Mouse (Mus musculus) neural tube, embryonic 13.5 days (tissue): ENCODE results near the gene Ric1. TPM values are rescaled to one million over a fixed set of nuclear protein-coding genes. Genes with fewer than 3 reads are reported as not detected.
A peak's percentile ranks its signal among the peaks of the same experiment; 100 is the strongest.
"Not testable (repeated sequence)": the region's sequence is repeated elsewhere in the genome, so short reads cannot be mapped to it uniquely, and the experiment has no call there.

Source experiments
- ATAC-seq: fragments of 200-750 bp; cut with Nextera tagmentation; 2 replicates; pipeline ENCODE4 v1.8.0; 2017; ENCODE audit warnings: low read depth, mild to moderate bottlenecking, moderate TSS enrichment, moderate library complexity
- H3K27ac ChIP-seq: fragments of 300-500 bp; sonication (generic); replicated peaks from 2 replicates; pipeline ENCODE4 v1.5.1; 2015; ENCODE audit warnings: moderate library complexity, mild to moderate bottlenecking, inconsistent platforms
- H3K27me3 ChIP-seq: fragments of 300-500 bp; sonication (generic); 2 replicates; pipeline ENCODE4 v1.6.1; 2015; ENCODE audit warnings: mild to moderate bottlenecking, inconsistent platforms
- H3K36me3 ChIP-seq: fragments of 300-500 bp; sonication (generic); 2 replicates; pipeline ENCODE4 v1.6.1; 2015; ENCODE audit warnings: mild to moderate bottlenecking, inconsistent platforms
- H3K4me1 ChIP-seq: fragments of 300-500 bp; sonication (generic); replicated peaks from 2 replicates; pipeline ENCODE4 v1.6.1; 2015; ENCODE audit warnings: inconsistent platforms
- H3K4me2 ChIP-seq: fragments of 300-500 bp; sonication (generic); 2 replicates; pipeline ENCODE4 v1.6.1; 2015; ENCODE audit warnings: inconsistent platforms, mild to moderate bottlenecking, moderate library complexity
- H3K4me3 ChIP-seq: fragments of 300-500 bp; sonication (generic); 2 replicates; pipeline ENCODE4 v1.5.1; 2015; ENCODE audit warnings: mild to moderate bottlenecking, inconsistent platforms
- H3K9ac ChIP-seq: fragments of 300-500 bp; sonication (generic); 2 replicates; pipeline ENCODE4 v1.6.1; 2015; ENCODE audit warnings: moderate library complexity, mild to moderate bottlenecking, inconsistent platforms
- H3K9me3 ChIP-seq: fragments of 300-500 bp; sonication (generic); 2 replicates; pipeline ENCODE4 v1.6.1; 2016; ENCODE audit warnings: inconsistent platforms
- WGBS: fragments of 180-500 bp; shearing (Covaris S2); methylation state at CpG from one replicate; pipeline ENCODE4 v1.1.7; 2015; 5-methylcytosine and 5-hydroxymethylcytosine counted together
- polyA plus RNA-seq: library from polyadenylated mRNA; unstranded; fragments of >200 nt; fragmentation: Nextera tagmentation; extraction: Ambion mirVana; gene quantifications from 2 replicates; pipeline ENCODE4 v1.2.1, GENCODE M21; 2015

The Ric1 gene
- polyA plus RNA-seq, 1 experiment from 2014 or later = 14.5 TPM

- WGBS = 46% methylated on average over 10 of the region's 10 CpGs
These were observed 1.0 kb upstream of the Ric1 start for GRCm38 (mm10) chr19:29520996-29521560.

GRCm38 (mm10) chr19:29522445-29523229 lies 555 bp downstream of the Ric1 start:
- Histone ChIP-seq H3K36me3 (no peaks in the 10 kb centered on the region), H3K4me2 (peak overlapping the region; percentile 84), H3K9ac (peak overlapping the region; percentile 92), H3K9me3 (no peaks in the 10 kb centered on the region), H3K27me3 (no peaks in the 10 kb centered on the region), H3K27ac (peak overlapping the region; percentile 94), H3K4me1 (peaks cover 29% of the 10 kb centered on the region), H3K4me3 (peak overlapping the region; percentile 85)
- ATAC-seq = peak; percentile 79
- under 1% methylated on average over 87 of the region's 92 CpGs for WGBS

More at GRCm38 (mm10) chr19:29520996-29521560, 1.0 kb upstream of the Ric1 start:
- Histone ChIP-seq H3K4me3 (peak overlapping the region; percentile 85), H3K9ac (peak overlapping the region; percentile 92), H3K4me2 (peak overlapping the region; percentile 84), H3K9me3 (no peaks in the 10 kb centered on the region), H3K27me3 (no peaks in the 10 kb centered on the region), H3K4me1 (peaks cover 29% of the 10 kb centered on the region), H3K27ac (no peak overlapping the region), H3K36me3 (no peaks in the 10 kb centered on the region)
- no peak for ATAC-seq

DNA sequence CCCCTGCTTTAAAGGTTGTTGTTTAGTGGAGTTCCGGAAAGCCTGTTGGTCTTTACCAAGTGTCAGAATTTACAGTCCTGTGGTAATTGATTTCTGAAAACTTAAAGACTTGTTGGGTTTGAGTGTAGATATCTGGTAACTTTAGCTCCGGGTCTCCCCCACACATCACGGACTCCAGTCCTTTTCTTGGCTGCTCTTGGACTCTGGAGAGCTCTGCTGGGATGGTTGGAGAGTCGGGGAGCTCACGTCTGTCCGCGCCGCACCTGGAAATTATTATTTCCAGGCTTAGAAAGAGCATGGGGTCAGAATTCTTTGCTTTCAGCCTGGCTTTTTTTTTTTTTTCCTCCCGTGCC lies 1.1 kb downstream of the Ric1 start:
- H3K4me3 ChIP-seq = peak overlapping the region; percentile 85
- peak overlapping the region; percentile 94 for H3K27ac ChIP-seq
- no peaks in the 10 kb centered on the region for H3K27me3 ChIP-seq
- H3K4me2 ChIP-seq = peak overlapping the region; percentile 84
- H3K9me3 ChIP-seq = no peaks in the 10 kb centered on the region
- WGBS = 0% methylated on average over 9 of the region's 9 CpGs
- no peaks in the 10 kb centered on the region for H3K36me3 ChIP-seq
- H3K9ac ChIP-seq = peak overlapping the region; percentile 92
- no peak for ATAC-seq
- H3K4me1 ChIP-seq = peaks cover 29% of the 10 kb centered on the region

- Histone ChIP-seq H3K4me3 (peak overlapping the region; percentile 85), H3K9ac (peak overlapping the region; percentile 92), H3K9me3 (peaks cover 2% of the 10 kb centered on the region; the same call in 1 of the 2 replicates), H3K27me3 (no peaks in the 10 kb centered on the region), H3K4me2 (peak overlapping the region; percentile 84), H3K36me3 (no peaks in the 10 kb centered on the region), H3K4me1 (peaks cover 29% of the 10 kb centered on the region), H3K27ac (0 out of 2 replicates have a peak overlapping the region, but pooled peaks have one; percentile 94)
- 48% methylated on average over 5 of the region's 5 CpGs for WGBS
- ATAC-seq = no peak
These were observed 1.6 kb downstream of the Ric1 start for GRCm38 (mm10) chr19:29523701-29524100.

DNA sequence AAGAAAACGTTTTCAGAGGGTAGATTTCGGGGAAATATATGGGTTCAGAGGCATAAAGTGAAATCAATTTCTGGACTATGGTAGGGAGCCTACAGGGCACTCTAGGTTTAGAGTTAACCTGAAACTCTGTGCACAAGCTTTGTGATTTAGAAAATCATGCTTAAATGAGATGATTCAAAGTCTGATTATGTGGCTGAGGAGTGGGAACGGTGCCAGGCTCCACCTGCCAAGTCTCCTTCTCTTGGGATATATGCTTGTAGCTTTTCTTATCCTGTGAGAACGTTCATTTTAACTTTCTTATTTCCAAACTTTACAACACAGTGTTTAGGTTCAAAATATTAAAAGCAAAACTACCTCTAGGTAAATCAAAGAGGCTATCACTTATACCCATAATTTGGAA lies 2.5 kb downstream of the Ric1 start:
- no peak for ATAC-seq
- H3K4me3 ChIP-seq = no peak overlapping the region
- H3K27me3 ChIP-seq = no peaks in the 10 kb centered on the region
- H3K27ac ChIP-seq = no peak overlapping the region
- H3K4me1 ChIP-seq = peaks cover 29% of the 10 kb centered on the region
- H3K36me3 ChIP-seq = no peaks in the 10 kb centered on the region
- 80% methylated on average over 4 of the region's 4 CpGs for WGBS
- peaks cover 9% of the 10 kb centered on the region for H3K9me3 ChIP-seq
- no peak overlapping the region for H3K4me2 ChIP-seq
- H3K9ac ChIP-seq = no peak overlapping the region

DNA sequence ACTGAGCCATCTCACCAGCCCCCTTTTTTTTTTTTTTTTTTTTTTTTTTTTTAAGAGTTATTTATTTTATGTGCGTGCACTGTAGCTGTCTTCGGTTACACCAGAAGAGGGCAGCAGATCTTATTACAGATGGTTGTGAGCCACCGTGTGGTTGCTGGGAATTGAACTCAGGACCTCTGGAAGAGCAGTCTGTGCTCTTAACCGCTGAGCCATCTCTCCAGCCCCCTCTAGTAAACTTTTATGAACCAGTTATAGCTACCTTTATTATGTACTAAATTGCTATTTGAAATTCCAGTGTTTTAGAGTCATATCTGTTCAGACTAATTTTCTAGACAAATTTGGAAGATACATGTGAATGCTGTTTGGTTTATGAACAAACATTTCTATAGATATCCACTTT lies 3.5 kb downstream of the Ric1 start:
- not testable (repeated sequence) for H3K27ac ChIP-seq, H3K4me3 ChIP-seq, ATAC-seq, H3K36me3 ChIP-seq, H3K27me3 ChIP-seq, H3K9ac ChIP-seq, H3K9me3 ChIP-seq, H3K4me2 ChIP-seq
- 85% methylated on average over 4 of the region's 4 CpGs for WGBS
- peaks cover 29% of the 10 kb centered on the region for H3K4me1 ChIP-seq

DNA sequence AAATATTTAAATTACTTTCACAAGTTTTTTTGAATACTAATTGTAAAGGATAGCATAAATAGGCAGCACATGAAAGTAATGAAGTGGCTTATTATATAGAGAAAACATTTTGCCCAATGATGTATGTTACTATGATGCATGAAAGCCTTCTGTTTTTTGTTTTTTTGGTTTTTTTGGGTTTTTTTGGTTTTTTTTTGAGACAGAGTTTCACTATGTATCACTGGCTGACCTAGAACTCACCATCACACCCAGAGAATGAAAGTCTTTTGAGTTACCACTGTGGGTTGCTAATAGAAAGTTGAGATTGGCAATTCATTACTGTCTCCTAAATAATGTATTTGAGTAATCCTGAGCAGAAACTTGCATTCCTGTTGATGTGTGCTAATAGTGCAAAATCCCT lies 4.8 kb downstream of the Ric1 start:
- no peak overlapping the region for H3K4me2 ChIP-seq
- no peak overlapping the region for H3K4me3 ChIP-seq
- peaks cover 18% of the 10 kb centered on the region for H3K4me1 ChIP-seq
- no peaks in the 10 kb centered on the region for H3K36me3 ChIP-seq
- peaks cover 9% of the 10 kb centered on the region for H3K9me3 ChIP-seq
- H3K9ac ChIP-seq = no peak overlapping the region
- no peak overlapping the region for H3K27ac ChIP-seq
- ATAC-seq = no peak
- no peaks in the 10 kb centered on the region for H3K27me3 ChIP-seq

- Histone ChIP-seq H3K9me3 (peaks cover 9% of the 10 kb centered on the region), H3K4me1 (peaks cover 18% of the 10 kb centered on the region), H3K4me3 (no peak overlapping the region), H3K9ac (no peak overlapping the region), H3K4me2 (no peak overlapping the region), H3K27ac (no peak overlapping the region), H3K36me3 (no peaks in the 10 kb centered on the region), H3K27me3 (no peaks in the 10 kb centered on the region)
- 96% methylated on average over 4 of the region's 4 CpGs for WGBS
- no peak for ATAC-seq
These were observed 5.2 kb downstream of the Ric1 start for GRCm38 (mm10) chr19:29527299-29527698.

- Histone ChIP-seq H3K4me3 (no peak overlapping the region), H3K27me3 (no peaks in the 10 kb centered on the region), H3K27ac (no peak overlapping the region), H3K9me3 (peaks cover 9% of the 10 kb centered on the region), H3K4me1 (peaks cover 11% of the 10 kb centered on the region), H3K9ac (no peak overlapping the region), H3K4me2 (no peak overlapping the region), H3K36me3 (peaks cover 4% of the 10 kb centered on the region; the same call in 1 of the 2 replicates)
- no peak for ATAC-seq
- 93% methylated on average over 2 of the region's 2 CpGs for WGBS
These were observed 6.5 kb downstream of the Ric1 start for GRCm38 (mm10) chr19:29528568-29528967.

DNA sequence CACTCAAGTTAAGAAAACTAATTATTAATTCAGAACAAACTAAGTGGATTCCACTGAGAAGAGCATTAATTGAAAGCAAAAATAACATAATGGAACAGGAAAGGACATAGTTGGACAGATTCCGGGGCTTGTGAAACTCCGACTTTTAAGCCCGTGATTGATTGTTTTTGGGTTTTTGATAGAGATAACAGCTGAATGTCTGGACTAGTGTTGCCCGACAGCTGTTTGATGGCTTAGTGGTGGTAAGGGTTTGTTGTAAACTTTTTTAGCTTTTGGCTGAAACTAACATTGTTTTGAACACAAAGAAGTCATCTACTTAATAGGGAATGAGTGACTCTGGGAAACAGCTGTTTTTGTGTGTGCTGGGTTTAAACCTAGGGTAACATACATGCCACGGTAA lies 11.9 kb downstream of the Ric1 start:
- 87% methylated on average over 5 of the region's 5 CpGs for WGBS
- H3K27me3 ChIP-seq = no peaks in the 10 kb centered on the region

GRCm38 (mm10) chr19:29542256-29542970 lies 20.3 kb downstream of the Ric1 start:
- Histone ChIP-seq H3K36me3 (no peaks in the 10 kb centered on the region), H3K9ac (no peak overlapping the region), H3K27me3 (no peaks in the 10 kb centered on the region), H3K4me2 (no peak overlapping the region), H3K9me3 (no peaks in the 10 kb centered on the region), H3K4me1 (no peaks in the 10 kb centered on the region), H3K27ac (no peak overlapping the region), H3K4me3 (no peak overlapping the region)
- 84% methylated on average over 8 of the region's 8 CpGs for WGBS
- ATAC-seq = no peak

More for the DNA sequence above, 11.9 kb downstream of the Ric1 start:
- H3K4me1 ChIP-seq = no peaks in the 10 kb centered on the region
- no peak for ATAC-seq
- H3K9ac ChIP-seq = no peak overlapping the region
- no peak overlapping the region for H3K4me3 ChIP-seq
- peaks cover 3% of the 10 kb centered on the region; the same call in 1 of the 2 replicates for H3K9me3 ChIP-seq
- H3K36me3 ChIP-seq = peaks cover 25% of the 10 kb centered on the region
- H3K27ac ChIP-seq = no peak overlapping the region
- no peak overlapping the region for H3K4me2 ChIP-seq

GRCm38 (mm10) chr19:29544026-29544425 lies 21.9 kb downstream of the Ric1 start:
- Histone ChIP-seq H3K9ac (no peak overlapping the region), H3K27ac (no peak overlapping the region), H3K36me3 (no peaks in the 10 kb centered on the region), H3K9me3 (no peaks in the 10 kb centered on the region), H3K4me1 (no peaks in the 10 kb centered on the region), H3K4me2 (no peak overlapping the region), H3K4me3 (no peak overlapping the region), H3K27me3 (no peaks in the 10 kb centered on the region)
- ATAC-seq = no peak
- 96% methylated on average over 6 of the region's 6 CpGs for WGBS
